Mouse (Mus musculus) spleen, adult 2 months (tissue): ENCODE data around the gene Vstm2l. TPM values are rescaled to one million over a fixed set of nuclear protein-coding genes. Genes with fewer than 3 reads are reported as not detected.

Source experiments
- DNase-seq, 2 experiments: peaks; one replicate each; pipeline versions ENCODE4 v3.0.0 to v3.0.0-alpha.2; 2012 to 2021; ENCODE audit warnings: low spot score in 2 of 2, low read depth in 1 of 2
- H3K27ac ChIP-seq: fragments of 200-500 bp; 2 replicates; pipeline ENCODE4 v1.5.1; 2012; ENCODE audit warnings: low read length, inconsistent platforms; ENCODE audit not compliant: insufficient read depth
- H3K27me3 ChIP-seq: fragments of 200-500 bp; 2 replicates; pipeline ENCODE4 v1.6.1; 2012; ENCODE audit warnings: mild to moderate bottlenecking, moderate library complexity, low read length, inconsistent platforms; ENCODE audit not compliant: control insufficient read depth, insufficient read depth
- H3K36me3 ChIP-seq: fragments of 200-500 bp; 2 replicates; pipeline ENCODE4 v1.6.1; 2012; ENCODE audit warnings: mild to moderate bottlenecking, low read length, inconsistent platforms; ENCODE audit not compliant: control insufficient read depth, insufficient read depth
- H3K4me1 ChIP-seq: fragments of 200-500 bp; 2 replicates; pipeline ENCODE4 v1.6.1; 2011; ENCODE audit warnings: inconsistent platforms; ENCODE audit not compliant: control insufficient read depth, insufficient read depth, insufficient read length
- H3K4me3 ChIP-seq: fragments of 200-500 bp; 2 replicates; pipeline ENCODE4 v1.5.1; 2011; ENCODE audit warnings: mild to moderate bottlenecking, inconsistent platforms; ENCODE audit not compliant: insufficient read depth, insufficient read length; ENCODE audit errors: extremely low read depth
- CTCF ChIP-seq: fragments of 200-500 bp; IDR thresholded peaks from 2 replicates; pipeline ENCODE4 v1.5.1; 2011; ENCODE audit warnings: mild to moderate bottlenecking, inconsistent platforms; ENCODE audit not compliant: insufficient read depth, insufficient read length, insufficient replicate concordance; ENCODE audit errors: extremely low read depth
- POLR2A ChIP-seq: fragments of 200-500 bp; IDR thresholded peaks from 2 replicates; pipeline ENCODE4 v1.6.1; 2011; ENCODE audit warnings: low read depth, low read length, inconsistent platforms
- WGBS: fragments of 180-500 bp; shearing (Covaris S2); methylation state at CpG from one replicate; pipeline ENCODE4 v1.1.7; 2018; 5-methylcytosine and 5-hydroxymethylcytosine counted together
- polyA plus RNA-seq: library from polyadenylated mRNA; depleted of rRNA; stranded (reverse); fragments of >200 nt; gene quantifications from 2 replicates; pipeline ENCODE4 v1.2.3, GENCODE M21; 2012

Vstm2l gene
- polyA plus RNA-seq, 1 experiment = not detected

GRCm38 (mm10) chr2:157944156-157944893, 29.9 kb downstream of the Vstm2l start:
- H3K4me3 ChIP-seq = peak overlapping the region; percentile 21; the same call in 1 of the 2 replicates
- H3K27ac ChIP-seq = no peak overlapping the region
- peaks cover 17% of the 10 kb centered on the region for H3K27me3 ChIP-seq
- WGBS = 17% methylated on average over 37 of the region's 37 CpGs
- TF ChIP-seq POLR2A (no peak), CTCF (no peak)
- no peaks in the 10 kb centered on the region for H3K36me3 ChIP-seq
- H3K4me1 ChIP-seq = peaks cover 5% of the 10 kb centered on the region; the same call in 1 of the 2 replicates
- DNase-seq = no peak

- 81% methylated on average over 5 of the region's 5 CpGs for WGBS
- no peak overlapping the region for H3K27ac ChIP-seq
- H3K36me3 ChIP-seq = no peaks in the 10 kb centered on the region
- no peak overlapping the region for H3K4me3 ChIP-seq
- no peak for DNase-seq
- H3K27me3 ChIP-seq = no peaks in the 10 kb centered on the region
- no peak for TF ChIP-seq POLR2A
- TF ChIP-seq CTCF = no peak
- no peaks in the 10 kb centered on the region for H3K4me1 ChIP-seq
Measured at GRCm38 (mm10) chr2:157953978-157954377, 39.5 kb downstream of the Vstm2l start.

- TF ChIP-seq CTCF (no peak), POLR2A (no peak)
- Histone ChIP-seq H3K27me3 (no peaks in the 10 kb centered on the region), H3K4me3 (no peak overlapping the region), H3K36me3 (no peaks in the 10 kb centered on the region), H3K27ac (no peak overlapping the region), H3K4me1 (no peaks in the 10 kb centered on the region)
- 11% methylated on average over 2 of the region's 2 CpGs for WGBS
- no peak for DNase-seq
Measured at GRCm38 (mm10) chr2:157957707-157958108, 43.3 kb downstream of the Vstm2l start.

- no peaks in the 10 kb centered on the region for H3K36me3 ChIP-seq
- H3K4me1 ChIP-seq = no peaks in the 10 kb centered on the region
- H3K27me3 ChIP-seq = no peaks in the 10 kb centered on the region
- WGBS = 19% methylated on average over 3 of the region's 3 CpGs
- H3K27ac ChIP-seq = no peak overlapping the region
- no peak overlapping the region for H3K4me3 ChIP-seq
- no peak for DNase-seq
- no peak for TF ChIP-seq POLR2A
- TF ChIP-seq CTCF = no peak
Measured at GRCm38 (mm10) chr2:157967856-157968255, 53.4 kb downstream of the Vstm2l start.

GRCm38 (mm10) chr2:157970124-157970523, 55.7 kb downstream of the Vstm2l start:
- no peaks in the 10 kb centered on the region for H3K36me3 ChIP-seq
- H3K4me3 ChIP-seq = no peak overlapping the region
- no peaks in the 10 kb centered on the region for H3K4me1 ChIP-seq
- WGBS = 77% methylated on average over 6 of the region's 6 CpGs
- DNase-seq = no peak
- TF ChIP-seq CTCF = no peak
- TF ChIP-seq POLR2A = no peak
- H3K27me3 ChIP-seq = peaks cover 4% of the 10 kb centered on the region; the same call in 1 of the 2 replicates
- H3K27ac ChIP-seq = no peak overlapping the region

- H3K36me3 ChIP-seq = no peaks in the 10 kb centered on the region
- 3% methylated on average over 3 of the region's 3 CpGs for WGBS
- no peak overlapping the region for H3K4me3 ChIP-seq
- DNase-seq = no peak
- H3K27ac ChIP-seq = no peak overlapping the region
- H3K27me3 ChIP-seq = peaks cover 5% of the 10 kb centered on the region; the same call in 1 of the 2 replicates
- TF ChIP-seq CTCF (no peak), POLR2A (no peak)
- no peaks in the 10 kb centered on the region for H3K4me1 ChIP-seq
Measured at GRCm38 (mm10) chr2:157970669-157971068, 56.2 kb downstream of the Vstm2l start.

- Histone ChIP-seq H3K27ac (no peak overlapping the region), H3K4me1 (no peaks in the 10 kb centered on the region), H3K27me3 (peaks cover 5% of the 10 kb centered on the region; the same call in 1 of the 2 replicates), H3K4me3 (no peak overlapping the region), H3K36me3 (no peaks in the 10 kb centered on the region)
- 8% methylated on average over 23 of the region's 23 CpGs for WGBS
- no peak for DNase-seq
- no peak for TF ChIP-seq CTCF
- TF ChIP-seq POLR2A = no peak
Measured at GRCm38 (mm10) chr2:157974604-157975501, 60.4 kb downstream of the Vstm2l start.
